Mouse (Mus musculus) c-Kit-negative CD71-positive TER-119-positive erythroid progenitor cells, embryonic 14.5 days (primary cell): ENCODE results near the gene Sowahc.

Source experiments
- DNase-seq: peaks from one replicate; pipeline ENCODE4 v3.0.0-alpha.2; 2013; ENCODE audit warnings: low read depth, low spot score

Gene Sowahc

DNA sequence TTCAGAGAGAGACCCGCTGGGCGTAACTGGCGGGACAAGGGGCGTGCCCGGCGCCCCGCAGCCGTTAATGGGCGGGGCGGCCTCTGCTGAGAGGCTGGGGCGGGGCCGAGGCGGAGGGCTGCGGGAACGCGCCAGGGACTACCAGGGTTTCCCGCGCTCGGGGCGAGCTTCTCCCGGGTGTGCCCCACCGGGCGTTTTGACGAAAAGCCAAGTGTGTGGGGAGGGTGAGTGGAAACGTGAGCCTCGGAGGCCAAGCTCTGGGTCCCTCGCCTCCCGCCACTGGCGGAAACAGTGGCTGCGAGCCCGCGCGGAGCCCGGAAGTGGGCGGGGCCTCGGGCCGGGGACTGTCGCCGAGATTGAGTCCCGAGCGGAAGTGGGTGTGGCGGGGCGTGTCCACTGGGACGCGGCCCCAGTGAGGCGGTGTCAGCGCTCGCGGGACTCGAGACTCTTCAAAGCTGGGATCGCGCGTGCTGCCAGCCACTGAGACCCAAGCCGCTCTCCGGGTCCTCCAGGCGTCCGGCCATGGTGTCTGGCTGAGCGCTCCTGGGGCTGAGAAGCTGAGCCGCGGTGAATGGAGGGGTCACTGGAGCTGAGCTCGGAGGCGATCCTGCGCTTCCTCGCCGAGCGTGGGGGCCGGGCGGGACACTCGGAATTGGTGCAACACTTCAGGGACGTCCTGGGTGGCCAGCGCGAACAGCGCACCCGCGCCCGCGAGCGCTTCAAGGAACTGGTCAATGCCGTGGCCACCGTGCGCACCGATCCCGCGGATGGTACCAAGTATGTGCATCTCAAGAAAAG lies at the start of gene Sowahc, which contains the start of gene Sept10:
TSS of gene Sowahc (plus strand) at position 481 of the 798 bp plus-strand sequence.
TSS of gene Sept10 (minus strand) at position 375 of the 798 bp plus-strand sequence.
- DNase-seq = peak; percentile 47

DNA sequence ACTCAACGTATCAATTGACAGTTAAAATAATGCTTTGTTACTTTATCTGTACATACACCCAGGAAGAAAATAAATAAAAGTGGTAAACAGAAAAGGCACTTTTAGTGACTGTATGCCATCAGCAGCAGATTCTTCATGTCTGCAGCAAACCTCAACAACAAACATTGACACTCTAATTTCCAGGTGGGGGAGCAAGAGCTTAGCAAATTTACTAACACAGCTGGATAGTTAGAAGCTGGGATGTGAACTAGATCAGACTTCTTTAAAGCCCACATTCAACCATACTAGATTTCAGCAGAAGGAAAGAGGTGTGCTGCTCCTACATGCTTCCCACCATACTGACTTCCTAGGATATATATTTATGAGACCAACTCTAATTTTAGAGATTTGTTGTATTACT lies 49.2 kb upstream of the Sowahc start:
- no peak for DNase-seq

DNA sequence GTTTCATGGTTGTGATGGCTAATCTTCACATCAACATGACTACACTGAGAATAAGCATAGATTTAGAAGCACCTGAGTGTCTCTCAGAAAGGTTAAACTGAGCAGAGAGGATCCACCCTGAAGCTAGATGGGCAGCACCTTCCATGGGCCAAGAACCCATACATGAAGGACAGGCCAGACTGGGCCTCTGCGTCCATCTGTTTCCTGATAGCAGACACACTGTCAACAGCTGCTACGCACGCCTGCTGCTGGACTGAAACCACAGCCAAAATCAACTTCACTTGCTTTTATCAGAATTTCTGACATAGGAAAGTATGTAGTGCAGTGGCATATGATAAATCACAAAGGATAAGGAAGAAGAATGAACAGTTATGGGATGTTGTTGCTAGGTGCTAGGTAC lies 42.1 kb upstream of the Sowahc start:
- DNase-seq = no peak

DNA sequence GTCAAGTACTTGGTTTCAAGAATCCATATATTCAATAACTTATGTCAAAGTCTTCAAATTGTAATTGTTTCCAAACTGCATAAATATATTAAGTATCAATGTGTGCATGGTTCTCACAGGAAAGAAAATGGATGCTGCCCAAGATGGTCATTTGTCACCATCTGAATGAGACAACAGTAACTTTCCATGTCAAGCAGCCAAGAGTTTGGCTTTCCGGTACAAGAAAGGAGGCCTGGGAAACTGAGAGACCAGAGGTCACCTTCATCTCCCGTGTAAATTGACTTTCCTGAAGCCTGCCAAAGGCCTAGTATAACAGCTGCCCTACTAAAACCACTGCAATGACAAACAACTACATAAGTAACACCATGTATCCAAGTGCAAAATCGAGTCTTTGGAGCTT lies 39.4 kb upstream of the Sowahc start:
- no peak for DNase-seq

DNA sequence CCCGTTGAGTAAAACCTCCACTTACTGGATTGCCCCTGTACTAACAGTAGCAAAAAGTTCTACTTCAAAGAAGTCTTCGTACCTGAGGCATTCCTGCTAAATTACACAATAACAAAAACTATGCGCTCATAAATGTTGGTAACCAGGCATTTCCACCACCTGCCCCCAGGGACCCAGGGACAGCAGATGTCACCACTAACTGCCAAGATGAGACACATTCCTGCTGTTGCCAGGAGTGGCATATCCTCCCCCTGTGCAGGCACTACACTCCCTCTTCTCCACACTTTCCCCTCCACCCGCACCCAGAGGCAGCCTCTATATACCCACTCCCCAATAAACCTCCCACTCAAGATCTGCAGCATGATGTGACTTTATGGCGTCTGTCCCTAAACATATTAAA lies 26.9 kb upstream of the Sowahc start:
- DNase-seq = no peak

DNA sequence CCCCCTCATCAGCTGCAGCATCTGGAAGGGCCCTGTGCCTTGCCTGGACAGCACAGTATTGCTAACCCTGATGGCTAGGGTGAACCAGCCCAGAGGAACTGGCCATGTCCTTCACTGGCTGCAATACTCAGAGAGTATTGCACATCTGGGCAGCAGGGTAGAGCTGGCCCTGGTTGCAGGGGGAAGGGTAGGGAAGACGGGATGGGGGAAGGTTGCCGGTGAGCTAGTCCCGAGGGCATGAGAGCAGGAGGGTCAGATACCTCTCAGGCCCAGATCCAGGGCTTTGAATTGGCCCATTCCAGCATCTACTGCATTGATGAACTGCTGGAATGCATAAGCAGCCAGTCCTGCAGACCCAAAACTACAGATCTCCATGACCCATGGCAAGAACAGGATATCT lies 25.0 kb upstream of the Sowahc start:
- no peak for DNase-seq

DNA sequence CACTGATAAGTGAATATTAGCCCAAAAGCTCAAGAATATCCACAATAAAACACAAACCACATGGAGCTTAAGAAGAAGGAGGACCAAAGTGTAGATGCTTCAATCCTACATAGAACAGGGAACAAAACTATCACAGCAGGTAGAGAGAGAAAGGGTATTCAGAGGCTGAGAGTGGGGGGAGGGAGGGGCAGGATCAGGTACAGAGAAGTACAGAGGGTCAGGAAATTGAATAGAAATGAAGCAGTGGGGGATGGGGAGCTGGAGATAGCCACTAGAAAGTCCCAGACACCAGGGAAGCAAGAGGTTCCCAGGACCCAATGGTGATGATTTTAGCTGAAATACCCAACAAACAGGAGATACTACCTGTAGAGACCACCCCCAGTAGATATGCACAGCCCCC lies 21.7 kb upstream of the Sowahc start:
- DNase-seq = no peak

DNA sequence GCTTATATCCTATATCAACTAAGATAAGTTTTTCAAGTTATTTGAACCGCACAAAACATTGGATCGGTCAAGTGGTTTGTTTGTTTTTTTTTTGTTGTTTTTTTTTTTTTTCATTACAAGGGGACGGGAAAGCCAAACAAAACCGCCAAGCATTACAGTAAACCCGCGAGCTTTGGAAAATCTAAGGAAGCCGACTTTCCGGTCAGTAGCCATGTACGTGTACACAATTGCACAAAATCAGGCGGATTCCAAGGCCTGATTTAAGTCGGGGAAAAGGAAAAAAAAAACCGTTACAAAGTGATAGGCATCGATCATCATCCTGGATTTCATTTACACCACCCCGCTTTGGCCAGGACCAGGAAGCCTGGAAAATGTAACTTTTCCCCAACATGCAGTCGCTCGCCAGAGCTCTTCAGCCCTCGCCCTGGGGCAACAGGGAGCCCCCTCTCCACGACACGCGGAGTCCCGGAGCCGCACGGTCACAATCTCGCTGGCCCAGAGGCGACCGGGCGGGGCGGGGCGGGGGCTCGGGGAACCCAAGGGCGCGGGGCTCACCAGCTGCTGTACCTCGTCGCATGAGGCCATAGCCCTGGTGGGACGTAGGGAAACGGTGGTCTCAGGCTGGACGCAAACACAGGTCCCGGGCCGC lies 805 bp upstream of the Sowahc start:
- no peak for DNase-seq

DNA sequence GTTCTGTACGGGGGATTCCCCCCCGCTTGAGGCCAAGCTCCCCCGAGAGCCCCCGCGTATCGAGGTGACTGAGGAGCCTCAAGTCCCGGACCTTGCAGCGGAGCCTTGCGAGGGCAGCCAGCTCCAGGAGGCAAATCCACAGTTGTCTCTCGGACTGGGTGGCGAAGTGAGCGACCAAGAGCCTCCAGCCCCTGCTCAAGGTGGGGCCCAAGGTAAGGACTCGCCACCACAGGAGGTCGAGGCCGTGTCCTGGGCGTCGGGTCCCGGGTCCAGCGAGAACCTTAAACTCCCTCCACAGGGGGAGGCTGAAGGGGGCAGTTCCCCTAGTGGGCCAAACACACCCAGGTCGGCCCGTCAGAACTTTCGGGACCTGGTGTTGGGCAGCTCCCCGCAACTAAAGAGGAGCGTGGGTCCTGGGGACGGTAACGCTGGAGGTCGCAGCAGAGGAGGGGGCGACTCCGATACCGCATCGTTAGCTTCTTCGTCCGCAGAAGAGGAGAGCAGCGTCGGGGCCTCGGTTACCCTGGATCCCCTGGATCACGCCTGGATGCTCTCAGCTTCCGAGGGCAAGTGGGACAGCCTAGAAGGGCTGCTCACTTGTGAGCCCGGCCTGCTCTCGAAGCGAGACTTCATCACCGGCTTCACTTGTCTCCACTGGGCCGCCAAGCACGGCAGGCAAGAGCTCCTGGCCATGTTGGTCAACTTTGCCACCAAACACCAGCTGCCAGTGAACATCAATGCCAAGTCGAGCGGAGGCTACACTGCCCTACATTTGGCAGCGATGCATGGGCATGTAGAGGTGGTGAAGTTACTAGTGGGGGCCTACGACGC lies 733 bp downstream of the Sowahc start:
- DNase-seq = no peak

DNA sequence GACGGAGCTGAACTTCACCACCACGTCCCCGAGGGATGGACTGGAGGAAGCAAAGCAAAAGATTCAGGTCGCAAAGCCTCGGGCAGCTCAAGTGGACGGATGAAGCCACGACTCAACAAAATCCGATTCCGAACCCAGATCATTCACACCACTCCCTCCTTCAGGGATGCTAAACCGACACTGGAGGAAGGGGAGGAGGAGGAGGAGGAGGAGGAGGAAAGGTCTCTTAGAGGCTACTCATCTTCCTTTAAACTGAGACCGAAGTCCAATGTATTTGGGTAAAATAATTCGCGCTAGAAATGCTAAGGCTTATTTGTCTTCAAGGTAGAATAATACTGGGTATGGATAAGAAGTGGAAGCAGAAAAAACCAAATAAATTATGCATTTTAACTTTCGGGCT lies 1.5 kb downstream of the Sowahc start:
- no peak for DNase-seq

DNA sequence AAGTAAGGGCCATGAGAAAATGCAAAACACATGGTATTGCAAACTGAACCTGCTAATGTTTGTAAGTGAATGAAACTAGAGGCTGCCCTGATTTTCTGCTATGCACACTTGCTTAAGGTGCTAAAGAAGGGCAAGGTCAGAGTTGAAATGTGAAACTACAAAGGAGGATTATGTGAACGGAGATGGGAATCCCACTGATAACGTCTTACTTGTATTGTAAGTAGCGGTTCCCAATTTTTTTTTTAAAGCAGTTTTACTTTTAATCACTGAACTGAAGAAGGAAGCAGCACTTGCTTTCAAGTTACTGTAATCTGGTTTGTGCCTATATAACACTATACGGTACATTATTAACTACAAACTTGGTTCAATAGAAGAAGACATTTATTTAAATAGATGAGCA lies 2.1 kb downstream of the Sowahc start:
- DNase-seq = no peak

DNA sequence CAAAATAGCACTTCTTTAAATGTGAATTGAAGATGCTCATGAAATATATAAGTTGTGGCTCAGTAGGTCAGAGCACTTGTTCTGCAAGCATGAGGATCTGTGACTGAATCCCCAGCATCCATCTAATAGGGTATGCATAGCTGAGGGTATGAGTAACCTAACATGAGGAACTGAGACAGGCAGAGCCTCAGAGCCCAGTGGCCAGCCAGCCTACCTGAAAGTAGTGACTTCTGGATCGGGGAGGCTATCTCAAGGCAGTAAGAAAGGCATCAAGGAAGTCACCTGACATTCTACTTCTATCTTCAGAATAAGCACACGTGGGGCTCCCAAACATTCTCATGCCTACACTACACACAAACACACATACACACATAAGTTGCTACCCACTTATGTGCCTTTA lies 3.4 kb downstream of the Sowahc start:
- DNase-seq = no peak

DNA sequence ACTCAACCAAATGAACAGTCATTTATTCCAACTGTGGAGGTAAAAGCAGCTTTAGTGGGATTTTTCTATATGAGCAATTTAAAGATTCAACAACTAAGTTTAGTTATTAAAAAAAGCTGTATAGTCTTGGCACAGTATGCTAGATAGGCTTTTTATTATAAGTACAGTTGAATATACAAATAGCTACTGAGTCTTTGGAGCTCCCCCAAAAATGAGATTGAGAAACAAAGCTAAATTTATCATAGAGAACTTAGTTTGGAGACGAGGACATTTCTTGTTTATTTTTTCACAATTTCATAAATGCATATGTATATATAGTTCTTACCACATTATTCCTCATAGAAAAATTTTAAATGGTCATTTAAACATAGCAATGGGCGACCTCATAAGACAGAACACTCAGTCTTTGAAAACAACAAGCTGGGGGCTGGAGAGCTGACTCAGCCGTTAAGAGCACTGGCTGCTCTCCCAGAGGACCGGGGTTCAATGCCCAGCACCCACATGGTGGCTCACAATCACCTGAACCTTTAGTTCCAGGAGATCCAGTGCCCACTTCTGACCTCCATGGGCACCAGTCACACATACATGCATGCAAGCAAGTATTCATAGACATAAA lies 7.6 kb downstream of the Sowahc start:
- no peak for DNase-seq

DNA sequence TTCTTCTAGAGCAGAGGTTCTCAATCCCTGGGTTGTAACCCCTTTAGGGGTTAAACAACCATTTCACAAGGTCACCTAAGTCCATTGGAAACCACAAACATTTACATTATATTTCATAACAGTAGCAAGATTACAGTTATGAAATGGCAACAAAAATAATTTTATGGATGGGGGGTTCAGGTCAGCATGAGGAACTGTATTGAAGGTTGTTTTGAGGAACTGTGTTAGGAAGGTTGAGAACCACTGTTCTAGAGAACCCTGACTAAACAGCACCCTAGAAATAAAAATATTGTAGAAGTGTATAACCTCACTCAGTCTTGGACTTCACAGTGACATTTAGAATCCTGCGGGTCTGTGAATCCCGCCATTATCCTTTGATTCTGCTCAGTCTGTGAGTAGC lies 13.5 kb downstream of the Sowahc start:
- DNase-seq = no peak

DNA sequence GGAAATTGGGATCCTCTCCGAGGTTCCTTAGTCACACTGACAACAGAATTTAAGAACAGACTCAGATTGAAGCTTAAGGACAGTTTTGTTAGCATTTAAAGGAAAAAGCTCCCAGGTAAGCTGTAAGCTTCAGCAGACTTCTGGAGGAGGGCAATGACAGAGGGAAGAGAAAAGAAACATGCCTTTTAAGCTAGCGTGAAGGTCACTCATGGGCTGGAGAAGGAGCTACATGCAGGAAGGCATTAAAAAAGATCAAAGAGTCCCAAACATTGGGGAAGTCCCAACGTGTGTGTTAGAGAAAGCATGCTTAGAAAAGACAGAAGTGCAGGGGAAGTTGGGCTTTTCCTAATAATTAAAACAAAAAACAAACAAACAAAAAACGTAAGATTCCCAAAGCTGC lies 14.1 kb downstream of the Sowahc start:
- DNase-seq = no peak

DNA sequence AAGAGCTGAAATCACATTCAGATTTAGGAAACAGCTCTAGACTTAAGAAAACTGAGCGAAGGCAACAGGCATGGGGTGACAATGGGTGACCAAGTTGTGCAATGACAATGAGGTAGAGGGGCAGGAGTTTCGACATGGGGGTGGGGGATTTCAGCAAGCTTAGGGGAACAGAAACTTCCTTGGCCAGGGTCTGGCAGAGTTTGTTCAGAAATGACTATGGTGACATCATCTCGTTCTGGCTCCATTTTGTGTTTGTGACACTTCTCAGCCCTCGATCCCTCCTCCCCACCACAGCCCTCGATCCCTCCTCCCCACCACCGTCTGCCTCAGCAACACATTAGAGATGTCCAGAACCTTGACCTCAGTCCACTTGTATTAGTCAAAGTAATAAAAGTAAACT lies 14.7 kb downstream of the Sowahc start:
- no peak for DNase-seq

DNA sequence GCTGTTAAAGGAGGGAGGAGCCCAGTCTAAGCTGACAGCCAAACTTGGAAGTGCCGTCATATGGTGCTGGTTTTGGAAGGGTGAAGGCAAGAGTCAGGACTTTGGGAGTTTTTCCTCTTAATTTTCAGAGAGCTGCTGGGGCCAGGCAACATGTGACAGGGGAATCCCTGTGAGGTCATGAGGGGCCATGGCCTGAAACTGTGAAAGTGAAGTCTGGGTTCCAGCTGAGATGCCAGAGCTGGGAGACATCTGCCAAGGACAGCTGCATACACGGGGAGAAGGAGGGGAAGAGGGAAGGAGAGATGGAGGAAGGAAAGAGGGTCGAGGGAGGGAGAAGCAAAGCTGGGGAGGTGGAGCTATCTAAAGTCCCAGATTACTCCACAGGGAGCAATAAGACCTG lies 16.0 kb downstream of the Sowahc start:
- no peak for DNase-seq

DNA sequence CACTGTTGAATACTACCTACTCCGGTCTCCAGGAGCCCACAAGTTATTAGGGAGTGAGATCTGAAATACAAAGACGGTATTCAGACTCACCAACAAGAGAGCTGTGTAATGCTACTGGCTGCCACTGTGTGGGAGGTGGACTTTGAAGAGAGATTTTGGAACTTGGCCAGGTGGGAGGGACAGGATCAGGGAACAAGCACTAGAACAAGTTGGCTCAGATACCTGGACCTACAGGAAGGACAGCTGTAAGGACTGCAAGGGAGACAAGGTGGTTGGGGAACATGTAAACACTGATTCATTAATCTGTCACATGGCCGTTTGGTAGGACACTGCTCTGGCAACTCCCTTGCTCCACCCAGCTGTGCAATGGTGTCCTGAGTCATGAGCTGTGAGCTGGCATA lies 19.4 kb downstream of the Sowahc start:
- DNase-seq = no peak

DNA sequence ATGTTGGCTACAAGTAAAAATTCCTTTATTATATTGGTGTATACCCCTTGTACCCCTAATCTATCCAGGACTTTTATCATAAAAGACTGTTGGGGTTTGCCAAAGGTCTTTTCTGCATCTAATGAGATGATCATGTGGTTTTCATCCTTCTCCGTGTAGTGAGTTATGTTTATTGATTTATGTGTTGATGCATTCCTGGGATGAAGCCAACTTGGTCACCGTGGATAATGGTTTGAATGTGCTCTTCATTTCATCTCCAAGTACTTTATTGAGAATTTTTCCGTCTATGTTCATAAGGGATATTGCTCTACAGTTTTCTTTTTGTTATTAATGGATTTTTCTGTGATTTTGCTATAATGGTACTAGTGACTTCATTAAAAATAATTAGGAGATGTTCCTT lies 27.8 kb downstream of the Sowahc start:
- DNase-seq = no peak

DNA sequence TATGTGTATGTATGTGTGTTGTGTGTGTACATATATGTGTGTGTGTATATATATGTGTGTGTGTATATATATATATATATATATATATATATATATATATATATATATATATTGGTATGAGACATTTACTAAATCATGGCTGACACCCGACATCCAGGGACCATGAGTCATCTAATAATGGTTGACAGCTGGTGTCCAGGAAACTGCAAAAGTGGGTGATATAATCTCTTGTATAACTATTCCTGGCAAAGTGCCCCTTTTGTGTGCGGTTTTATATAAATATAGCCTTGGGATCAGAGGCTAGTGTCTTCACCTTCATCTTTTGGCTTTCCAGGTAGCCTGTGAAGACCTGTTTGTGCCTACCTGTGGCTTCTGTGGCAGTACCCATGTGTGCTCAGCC lies 28.9 kb downstream of the Sowahc start:
- no peak for DNase-seq

DNA sequence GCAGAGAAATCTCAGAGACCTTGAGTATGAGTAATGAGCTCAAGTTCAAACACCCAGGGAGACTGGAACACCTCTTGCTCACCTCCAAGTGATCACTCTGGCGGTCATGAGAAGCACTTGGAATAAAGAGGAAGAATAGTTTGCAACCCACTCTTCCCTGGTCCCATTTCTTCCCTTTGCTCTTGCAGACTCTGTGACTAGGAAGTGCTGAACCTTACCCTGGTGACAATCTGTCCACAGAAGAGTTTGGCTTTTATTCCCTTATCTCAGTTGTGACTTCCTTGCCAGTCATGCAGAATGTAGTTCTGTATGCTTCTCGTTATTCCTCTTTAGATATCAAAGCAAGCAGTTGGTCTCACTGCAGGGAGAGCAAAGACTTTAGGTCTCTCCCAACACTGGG lies 30.2 kb downstream of the Sowahc start:
- no peak for DNase-seq

DNA sequence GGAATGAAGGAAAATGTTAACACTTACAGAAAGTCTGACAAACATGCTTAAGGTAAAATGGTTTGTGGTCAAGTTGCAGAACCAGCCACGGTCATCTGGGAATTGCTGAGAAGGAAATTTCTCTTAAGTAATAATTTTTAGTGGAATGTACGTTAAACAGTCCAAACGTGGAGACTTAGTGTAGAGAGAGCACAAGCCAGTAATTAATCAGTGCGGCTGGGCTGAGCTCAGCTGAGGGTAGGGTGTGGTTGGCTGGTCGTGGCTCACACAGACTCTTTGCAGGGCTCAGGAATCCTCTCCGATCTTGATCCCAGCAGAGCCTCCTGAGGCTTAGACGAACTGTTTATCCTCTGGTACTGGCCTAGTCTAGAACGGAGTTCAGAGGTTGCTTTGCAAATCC lies 30.6 kb downstream of the Sowahc start:
- no peak for DNase-seq
